Mouse (Mus musculus): Measurements from ENCODE around the gene Flii.

Gene Flii

GRCm38 (mm10) chr11:60726601-60727391 is at the start of gene Flii:
Gene Flii (minus strand): TSS chr11:60727263.
- peak; percentile 46 for DNase-seq (ENCODE audit: low read depth)

- no peak for DNase-seq (ENCODE audit: low read depth)
Measured at GRCm38 (mm10) chr11:60776107-60776828, 49.2 kb upstream of the Flii start.

- DNase-seq (ENCODE audit: low read depth) = no peak
Measured at GRCm38 (mm10) chr11:60775578-60775977, 48.5 kb upstream of the Flii start.

- DNase-seq (ENCODE audit: low read depth) = no peak
Measured at GRCm38 (mm10) chr11:60774841-60775240, 47.8 kb upstream of the Flii start.

- no peak for DNase-seq (ENCODE audit: low read depth)
Measured at GRCm38 (mm10) chr11:60774158-60774689, 47.2 kb upstream of the Flii start.

- no peak for DNase-seq (ENCODE audit: low read depth)
Measured at GRCm38 (mm10) chr11:60772161-60772560, 45.1 kb upstream of the Flii start.

- no peak for DNase-seq (ENCODE audit: low read depth)
Measured at GRCm38 (mm10) chr11:60770776-60771175, 43.7 kb upstream of the Flii start.

- no peak for DNase-seq (ENCODE audit: low read depth)
Measured at GRCm38 (mm10) chr11:60769322-60769721, 42.3 kb upstream of the Flii start.

GRCm38 (mm10) chr11:60766969-60767368 is 39.9 kb upstream of the Flii start:
- no peak for DNase-seq (ENCODE audit: low read depth)

- no peak for DNase-seq (ENCODE audit: low read depth)
Measured at GRCm38 (mm10) chr11:60761681-60762080, 34.6 kb upstream of the Flii start.

GRCm38 (mm10) chr11:60755570-60755969 is 28.5 kb upstream of the Flii start:
- no peak for DNase-seq (ENCODE audit: low read depth)

- DNase-seq (ENCODE audit: low read depth) = no peak
Measured at GRCm38 (mm10) chr11:60740321-60740720, 13.3 kb upstream of the Flii start.

- DNase-seq (ENCODE audit: low read depth) = no peak
Measured at GRCm38 (mm10) chr11:60737450-60737849, 10.4 kb upstream of the Flii start.

GRCm38 (mm10) chr11:60736491-60736890 is 9.4 kb upstream of the Flii start:
- DNase-seq (ENCODE audit: low read depth) = no peak

- no peak for DNase-seq (ENCODE audit: low read depth)
Measured at GRCm38 (mm10) chr11:60735191-60735590, 8.1 kb upstream of the Flii start.

- peak; percentile 61 for DNase-seq (ENCODE audit: low read depth)
Measured at GRCm38 (mm10) chr11:60734206-60734605, 7.1 kb upstream of the Flii start.

- DNase-seq (ENCODE audit: low read depth) = no peak
Measured at GRCm38 (mm10) chr11:60731251-60731650, 4.2 kb upstream of the Flii start.

- no peak for DNase-seq (ENCODE audit: low read depth)
Measured at GRCm38 (mm10) chr11:60730169-60730568, 3.1 kb upstream of the Flii start.

- no peak for DNase-seq (ENCODE audit: low read depth)
Measured at GRCm38 (mm10) chr11:60729217-60729641, 2.2 kb upstream of the Flii start.

- DNase-seq (ENCODE audit: low read depth) = peak; percentile 94
Measured at GRCm38 (mm10) chr11:60728260-60728761, 1.2 kb upstream of the Flii start, which contains the start of gene Mief2. Gene Mief2 (plus strand): TSS chr11:60728398.

GRCm38 (mm10) chr11:60727392-60728140 is 503 bp upstream of the Flii start:
- DNase-seq (ENCODE audit: low read depth) = no peak

GRCm38 (mm10) chr11:60719263-60719662 is 7.8 kb downstream of the Flii start:
- DNase-seq (ENCODE audit: low read depth) = no peak
